Mouse (Mus musculus) embryo, embryonic 11.5 days (tissue): ENCODE data around the gene Krt14.
A peak's percentile ranks its signal among the peaks of the same experiment; 100 is the strongest.
"Not testable (repeated sequence)": the region's sequence is repeated elsewhere in the genome, so short reads cannot be mapped to it uniquely, and the experiment has no call there.

Experiments used
- DNase-seq: peaks from one replicate; pipeline ENCODE4 v3.0.0-alpha.2; 2012; ENCODE audit warnings: low read depth, low spot score

The Krt14 gene

GRCm38 (mm10) chr11:100207498-100207897 is at the start of gene Krt14:
TSS of gene Krt14 (minus strand) at chr11:100207548.
- no peak for DNase-seq

- DNase-seq, result no peak
Measured at GRCm38 (mm10) chr11:100255514-100255913, 48.2 kb upstream of the Krt14 start.

- no peak for DNase-seq
Measured at GRCm38 (mm10) chr11:100254360-100255090, 47.2 kb upstream of the Krt14 start.

- no peak for DNase-seq
Measured at GRCm38 (mm10) chr11:100248852-100249465, 41.6 kb upstream of the Krt14 start, which contains the start of gene Krt16. TSS of gene Krt16 (minus strand) at chr11:100248902.

GRCm38 (mm10) chr11:100246471-100246870 is 39.1 kb upstream of the Krt14 start:
- DNase-seq, result not testable (repeated sequence)

- DNase-seq, result not testable (repeated sequence)
Measured at GRCm38 (mm10) chr11:100240272-100240671, 32.9 kb upstream of the Krt14 start.

GRCm38 (mm10) chr11:100221741-100222140 is 14.4 kb upstream of the Krt14 start:
- DNase-seq, result no peak

GRCm38 (mm10) chr11:100219304-100219703 is 12.0 kb upstream of the Krt14 start:
- no peak for DNase-seq

GRCm38 (mm10) chr11:100208542-100208941 is 1.2 kb upstream of the Krt14 start:
- no peak for DNase-seq

- peak; percentile 43 for DNase-seq
Measured at GRCm38 (mm10) chr11:100203448-100203847, 3.9 kb downstream of the Krt14 start.

- no peak for DNase-seq
Measured at GRCm38 (mm10) chr11:100202906-100203305, 4.4 kb downstream of the Krt14 start.

GRCm38 (mm10) chr11:100200104-100200820 is 7.1 kb downstream of the Krt14 start:
- no peak for DNase-seq

GRCm38 (mm10) chr11:100198666-100199065 is 8.7 kb downstream of the Krt14 start:
- no peak for DNase-seq

- no peak for DNase-seq
Measured at GRCm38 (mm10) chr11:100192992-100193391, 14.4 kb downstream of the Krt14 start, which contains the start of gene Krt9. TSS of gene Krt9 (minus strand) at chr11:100193246.

GRCm38 (mm10) chr11:100191820-100192219 is 15.5 kb downstream of the Krt14 start:
- no peak for DNase-seq

GRCm38 (mm10) chr11:100186736-100187135 is 20.6 kb downstream of the Krt14 start:
- DNase-seq, result no peak

- DNase-seq, result no peak
Measured at GRCm38 (mm10) chr11:100181725-100182124, 25.6 kb downstream of the Krt14 start.

GRCm38 (mm10) chr11:100179260-100179659 is 28.1 kb downstream of the Krt14 start:
- no peak for DNase-seq

- no peak for DNase-seq
Measured at GRCm38 (mm10) chr11:100178307-100178706, 29.0 kb downstream of the Krt14 start.

GRCm38 (mm10) chr11:100176791-100177190 is 30.6 kb downstream of the Krt14 start:
- no peak for DNase-seq

- DNase-seq, result peak; percentile 66
Measured at GRCm38 (mm10) chr11:100168765-100169762, 38.3 kb downstream of the Krt14 start.
